Mouse (Mus musculus): ENCODE results near the gene Zhx3.
A peak's percentile ranks its signal among the peaks of the same experiment; 100 is the strongest.

Zhx3 gene

DNA sequence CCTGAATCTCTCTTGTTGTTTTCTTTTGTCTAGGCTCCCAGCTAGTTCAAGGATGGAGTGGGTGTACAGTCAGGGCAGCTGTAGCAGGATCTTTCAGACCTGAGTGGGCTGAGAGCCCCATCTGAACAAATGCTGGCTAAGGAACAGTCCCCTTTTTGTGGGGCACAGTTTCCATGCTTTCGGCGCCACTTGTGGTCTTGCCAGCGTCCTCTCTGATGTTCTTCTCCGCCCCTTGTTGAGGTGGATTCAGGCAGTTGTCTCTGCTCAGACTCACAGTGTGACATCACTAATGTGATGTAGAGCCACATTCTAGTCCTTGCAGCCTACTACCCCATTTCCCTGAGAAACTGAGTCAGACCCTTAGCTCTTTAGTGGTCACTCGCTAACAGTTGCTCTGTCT lies 126.2 kb downstream of the Zhx3 start:
- DNase-seq: no peak

DNA sequence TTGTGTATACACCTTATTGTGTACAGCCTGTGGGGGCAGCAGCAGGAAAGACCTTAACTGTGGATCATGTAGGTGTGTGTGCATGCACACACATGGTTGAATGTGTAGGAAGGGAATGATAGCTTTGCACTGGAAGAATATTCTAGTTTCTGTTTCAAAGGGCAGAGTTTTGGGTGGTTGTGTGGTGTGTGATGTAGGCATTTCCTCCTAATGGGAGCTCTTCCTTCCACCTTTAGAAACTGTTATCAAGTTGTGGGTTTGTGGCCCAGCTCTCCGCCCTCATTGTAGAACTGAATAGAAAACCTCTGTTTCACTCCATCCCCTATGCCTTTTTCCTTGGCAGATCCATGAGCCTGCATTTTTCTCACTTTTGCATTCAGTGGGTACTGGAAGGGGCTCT lies 127.3 kb downstream of the Zhx3 start:
- no peak for DNase-seq

DNA sequence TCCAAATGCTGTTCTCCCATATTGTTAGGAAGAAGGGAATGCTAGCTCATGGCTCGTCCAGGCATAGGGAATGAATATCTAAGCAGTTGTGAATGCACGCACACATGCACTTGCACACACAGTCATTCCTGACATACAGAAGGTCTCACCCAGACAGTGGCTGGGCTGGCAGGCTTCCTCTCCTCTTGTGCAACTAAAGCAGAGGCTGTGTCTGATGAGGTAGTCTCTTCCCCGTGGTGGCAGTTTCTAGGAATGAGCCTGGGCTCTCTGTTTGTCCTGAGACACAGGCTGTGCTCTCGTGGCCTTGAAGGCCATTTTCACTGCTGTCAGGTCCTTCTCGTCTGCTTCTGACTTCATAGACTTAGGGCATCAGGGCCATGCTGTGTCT lies 128.0 kb downstream of the Zhx3 start:
- DNase-seq: no peak

DNA sequence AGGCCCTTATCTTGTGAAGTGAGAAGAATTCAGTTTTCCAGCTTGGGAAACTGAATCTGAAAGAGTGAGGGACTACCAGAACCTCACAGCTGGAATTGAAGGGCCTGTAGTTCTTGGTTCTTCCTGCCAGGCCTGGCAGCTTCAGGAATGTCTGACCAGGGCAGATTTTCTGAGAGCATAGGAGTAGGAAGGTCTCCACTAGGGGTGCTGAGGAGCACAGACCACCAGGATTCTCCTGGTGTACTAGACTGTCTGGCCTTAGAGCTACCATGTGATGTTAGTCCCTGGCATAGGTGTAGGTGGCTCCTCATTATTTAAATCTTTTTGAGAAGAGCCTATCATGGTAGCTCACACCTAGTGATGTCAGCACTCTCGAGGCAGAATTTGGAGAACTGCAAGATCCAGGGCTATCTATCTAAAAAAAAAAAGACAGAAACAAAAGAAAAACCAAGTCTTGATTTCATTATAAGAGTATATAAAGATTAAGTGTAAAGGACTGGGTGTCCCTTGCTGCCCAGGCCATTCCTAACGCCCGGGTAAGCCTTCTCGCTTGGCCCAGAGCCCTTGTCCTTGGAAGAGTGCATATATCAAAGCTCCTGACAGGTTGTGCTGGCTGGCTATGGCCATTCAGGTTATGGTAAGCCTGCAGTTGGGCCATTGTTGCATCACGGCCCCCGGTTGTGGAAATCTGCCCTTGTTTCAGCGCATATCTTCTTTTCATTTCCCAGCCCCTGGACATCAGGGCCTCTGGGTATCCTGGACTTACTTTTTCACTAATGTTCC lies 128.6 kb downstream of the Zhx3 start:
- peak; percentile 82 for DNase-seq

DNA sequence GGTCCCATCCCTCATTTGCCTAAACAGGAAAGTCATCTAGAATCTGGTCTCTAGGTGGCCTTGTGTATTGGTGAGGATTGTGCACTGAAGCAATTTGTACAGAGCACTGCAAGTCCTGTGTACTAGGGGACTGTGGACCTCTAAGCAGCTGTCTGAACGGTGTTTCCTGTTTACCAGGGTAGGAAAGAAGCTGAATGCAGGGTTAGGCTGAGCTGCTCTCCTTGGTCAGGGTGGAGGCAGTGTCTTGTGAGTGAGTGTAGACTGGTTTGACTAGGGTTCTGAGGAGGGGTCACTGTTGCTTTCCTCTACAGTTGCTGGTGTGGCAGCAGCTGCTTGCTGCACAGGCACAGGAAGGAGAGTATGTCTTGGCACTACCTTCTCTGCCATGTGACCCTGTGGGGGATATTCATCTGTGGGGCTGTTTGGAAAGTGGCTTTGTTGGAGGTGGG lies 130.6 kb downstream of the Zhx3 start:
- DNase-seq: no peak

DNA sequence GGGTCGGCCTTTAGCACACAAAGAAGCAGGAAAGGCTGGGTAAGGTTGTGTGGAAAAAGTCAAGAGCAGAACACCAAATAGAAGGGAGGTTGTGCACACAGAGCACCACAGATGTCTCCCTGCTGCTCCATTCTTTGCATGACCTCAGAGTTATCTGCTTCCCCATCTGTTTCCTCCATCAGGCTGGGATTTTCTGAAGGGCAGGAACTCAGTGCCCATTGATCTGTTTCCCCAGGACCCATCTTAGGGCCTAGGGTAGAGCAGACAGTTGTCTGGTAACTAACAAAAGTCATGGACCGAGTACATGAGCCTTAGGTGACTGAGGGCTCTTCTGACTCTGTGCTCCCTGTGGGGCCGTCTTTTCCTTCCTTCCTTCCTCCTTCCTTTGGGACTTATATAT lies 131.2 kb downstream of the Zhx3 start:
- DNase-seq: peak; percentile 56

DNA sequence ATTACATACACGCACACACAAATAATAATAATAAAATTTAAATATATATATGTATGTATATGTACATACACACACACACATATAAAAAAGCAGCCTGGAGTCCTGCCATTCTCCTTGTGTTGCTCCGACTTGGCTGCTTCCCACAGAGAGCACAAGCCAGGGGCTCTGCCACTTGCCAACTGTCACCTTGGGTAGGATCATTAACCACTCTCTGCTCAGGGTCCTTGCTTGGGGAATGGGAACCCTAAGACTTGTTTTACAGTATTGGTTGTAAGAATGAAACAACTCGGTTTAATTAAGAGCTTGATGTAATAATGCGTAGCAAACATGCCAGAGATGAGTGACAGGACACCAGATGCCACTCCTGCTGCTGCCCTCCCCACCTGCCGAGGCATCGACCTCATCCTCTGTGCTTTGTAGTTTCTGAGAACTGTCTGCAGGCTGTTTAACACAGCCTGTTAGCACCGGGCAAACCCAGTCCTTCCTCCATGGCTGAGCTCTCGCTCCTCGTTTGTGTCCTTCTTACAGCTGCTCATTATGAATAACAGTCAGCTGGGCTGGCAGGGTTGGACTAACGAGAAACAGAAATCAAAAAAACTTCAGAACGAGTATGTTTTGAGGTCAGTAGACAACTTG lies 132.2 kb downstream of the Zhx3 start:
- no peak for DNase-seq

DNA sequence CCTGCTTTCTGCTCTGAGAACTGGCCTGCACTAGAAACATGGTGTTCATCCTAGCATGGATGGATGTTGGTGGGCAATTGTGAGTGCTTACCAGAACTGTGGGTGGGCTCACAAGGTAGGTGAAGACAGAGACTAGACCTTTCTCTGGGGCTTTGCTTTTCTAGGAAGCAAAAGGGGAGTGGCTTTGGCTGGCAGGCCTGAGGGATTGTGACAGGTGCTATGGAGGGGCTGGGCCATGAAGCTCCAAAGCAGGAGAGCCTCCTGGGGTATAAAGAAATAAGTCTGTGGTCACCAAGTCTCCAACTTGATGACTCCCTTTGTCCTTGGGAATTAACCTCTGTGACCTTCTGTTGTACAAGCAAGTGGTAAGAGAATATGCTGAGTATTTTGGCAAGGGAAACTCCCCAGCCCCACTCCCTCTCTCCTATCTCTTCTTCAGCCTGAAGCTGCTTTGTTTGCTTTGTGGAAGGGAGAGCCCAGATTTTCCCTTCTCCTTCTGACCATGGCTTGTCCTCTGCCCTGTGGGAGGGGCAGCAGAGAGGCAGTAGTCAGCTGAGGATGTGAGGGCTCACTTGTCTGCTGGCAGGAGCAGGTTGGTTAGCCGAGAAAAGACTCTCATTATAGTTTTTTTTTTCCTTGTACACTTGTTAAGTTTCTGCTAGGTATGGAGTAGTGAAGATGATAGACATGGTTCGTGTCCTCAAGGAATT lies 133.0 kb downstream of the Zhx3 start:
- DNase-seq: peak; percentile 52

DNA sequence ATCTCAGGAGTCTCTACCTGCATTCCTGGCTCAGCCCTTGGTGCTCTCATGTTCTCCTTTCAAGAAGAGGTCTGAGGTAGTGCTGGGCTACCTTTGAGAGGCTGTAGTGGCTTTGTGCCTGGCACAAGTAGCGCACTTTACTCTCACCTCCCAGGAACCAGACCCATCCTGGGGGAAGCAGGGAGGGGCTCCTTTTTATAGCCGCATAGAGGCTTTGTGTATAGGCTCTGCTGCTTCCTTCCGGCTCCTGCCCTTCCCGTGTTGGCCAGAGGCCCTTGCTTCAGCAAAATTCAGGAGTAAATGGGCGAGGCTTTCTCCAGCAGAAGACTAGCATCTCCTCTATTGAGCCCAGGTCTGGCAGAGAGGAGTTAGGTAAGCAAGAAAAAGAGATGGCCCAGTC lies 134.4 kb downstream of the Zhx3 start:
- no peak for DNase-seq

DNA sequence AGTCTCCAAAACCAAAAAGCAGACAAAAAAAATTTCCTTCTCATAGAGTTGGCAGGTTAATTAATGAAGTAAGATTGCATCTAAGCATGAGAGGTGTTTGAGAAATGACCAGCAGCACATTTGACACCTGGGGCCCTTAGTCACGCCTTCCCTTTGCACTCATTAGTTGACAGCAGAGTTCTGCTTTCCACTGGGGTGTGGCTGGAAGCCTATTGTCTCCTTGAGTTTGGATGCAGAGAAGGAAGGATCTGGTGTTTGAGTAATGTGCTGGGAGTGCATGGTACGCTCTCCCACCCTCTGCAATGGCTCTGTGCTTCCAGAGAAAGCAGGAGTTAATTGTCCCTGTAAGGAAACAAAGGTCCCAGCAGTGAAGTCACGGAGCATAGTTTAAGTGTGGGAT lies 136.3 kb downstream of the Zhx3 start:
- DNase-seq: no peak

DNA sequence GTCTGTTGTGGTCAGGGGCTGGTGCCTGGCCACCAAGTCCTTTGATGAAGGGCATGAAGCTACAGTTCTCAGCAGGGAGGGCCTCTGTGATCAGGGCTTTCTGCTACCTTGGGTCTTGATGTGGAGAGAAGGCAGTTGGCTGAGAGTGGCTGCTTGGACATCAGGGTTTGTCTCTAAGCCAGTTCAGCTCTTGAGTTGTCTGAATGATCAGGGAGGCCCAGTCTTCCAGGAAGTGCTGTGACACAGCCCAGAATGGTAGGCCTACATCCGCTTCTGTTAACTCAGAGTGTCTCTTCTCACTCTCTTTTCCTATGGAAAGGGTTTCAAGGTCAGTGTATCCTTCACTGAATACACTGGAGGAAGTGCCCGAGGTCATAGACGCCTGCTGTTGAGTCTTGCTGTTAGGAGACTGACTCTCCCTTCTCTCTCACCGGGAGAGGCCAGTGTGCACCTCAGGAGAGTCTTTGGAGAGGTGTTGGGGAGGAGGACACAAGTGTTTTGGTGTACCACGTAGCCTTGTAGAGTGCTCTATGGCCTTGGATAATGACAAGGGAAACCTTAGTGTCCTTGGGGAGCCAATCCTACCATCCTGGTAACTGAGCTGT lies 137.0 kb downstream of the Zhx3 start:
- no peak for DNase-seq

DNA sequence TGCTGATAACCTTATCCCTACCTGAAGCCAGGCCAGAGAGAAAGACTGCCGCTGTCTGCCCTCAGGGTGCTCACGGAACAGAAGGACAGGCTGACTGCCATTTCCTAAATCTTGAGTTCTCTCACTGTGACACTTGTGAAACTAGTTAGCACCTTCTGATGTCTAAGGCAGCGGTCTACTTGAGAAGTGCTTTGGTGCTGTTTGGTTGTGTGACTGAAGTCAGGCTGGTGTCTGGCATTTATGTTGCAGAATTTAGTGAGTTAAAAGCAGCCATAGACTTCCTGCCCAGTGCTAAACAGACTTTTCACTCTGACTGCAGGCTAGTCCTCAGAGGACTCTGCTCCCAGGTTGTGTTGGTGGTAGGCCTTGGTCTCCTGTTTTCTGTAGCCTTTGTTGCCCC lies 138.5 kb downstream of the Zhx3 start:
- no peak for DNase-seq

DNA sequence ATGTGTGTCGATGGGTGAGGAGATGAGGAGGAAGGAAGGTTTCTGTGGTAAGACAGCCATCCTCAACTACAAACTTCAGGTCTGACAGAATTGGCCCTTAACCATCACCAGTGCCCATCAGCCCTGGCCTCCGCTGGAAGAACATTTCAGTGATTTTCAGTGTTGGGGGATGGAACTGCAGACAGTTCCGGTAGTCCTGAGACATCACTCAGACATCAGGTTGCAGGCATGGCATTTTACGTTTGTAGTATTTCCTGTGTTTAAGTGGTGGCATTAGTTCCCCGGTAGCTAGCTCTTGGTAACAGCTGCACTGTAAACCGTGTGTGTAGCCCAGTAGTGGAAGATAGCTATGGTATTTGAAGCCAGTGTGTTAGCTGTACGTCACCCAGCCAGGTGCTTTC lies 139.7 kb downstream of the Zhx3 start:
- DNase-seq: no peak

DNA sequence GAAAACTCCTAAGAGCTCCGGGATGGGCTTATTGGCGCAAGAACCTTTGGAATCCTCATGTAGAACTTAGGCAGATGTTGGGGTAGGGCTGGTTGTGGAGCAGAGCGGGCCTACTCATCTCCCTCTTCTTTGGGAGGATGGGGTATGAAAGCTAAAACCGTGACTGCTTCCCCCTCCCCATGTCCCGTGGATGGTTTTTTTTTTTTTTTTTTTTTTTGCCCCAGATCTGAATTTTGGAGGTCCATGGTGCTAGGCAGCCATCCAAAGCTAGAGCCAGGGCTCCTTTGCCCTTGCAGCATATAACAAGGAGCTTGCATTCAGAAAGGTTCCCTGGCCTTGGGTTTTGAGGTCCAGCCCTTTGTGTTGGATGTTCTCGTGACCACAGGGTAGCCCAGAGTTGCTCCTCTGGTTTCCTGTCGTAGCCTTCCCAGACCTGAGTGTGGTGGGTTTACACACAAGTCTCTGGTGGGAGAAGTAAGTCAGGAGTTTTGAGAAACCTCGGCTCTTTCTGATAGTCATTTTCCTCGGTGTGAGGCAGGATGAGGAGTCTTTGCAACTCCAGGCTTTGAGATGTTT lies 140.3 kb downstream of the Zhx3 start:
- no peak for DNase-seq

DNA sequence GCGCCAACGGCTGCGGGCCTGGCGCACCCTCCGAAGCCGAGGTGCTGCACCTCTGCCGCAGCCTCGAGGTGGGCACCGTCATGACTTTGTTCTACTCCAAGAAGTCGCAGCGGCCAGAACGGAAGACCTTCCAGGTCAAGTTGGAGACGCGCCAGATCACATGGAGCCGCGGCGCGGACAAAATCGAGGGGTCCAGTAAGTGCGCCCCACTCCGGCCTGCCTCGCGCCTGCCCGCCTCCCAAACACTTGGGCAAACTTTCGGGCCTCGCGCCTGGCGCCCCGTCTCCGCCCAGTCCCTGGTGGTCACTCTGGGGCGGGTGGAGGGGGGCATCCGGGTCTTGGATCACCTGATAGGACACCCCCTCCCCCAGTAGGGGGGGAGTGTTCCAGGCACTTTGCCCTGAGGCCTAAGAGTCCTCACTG lies 140.9 kb downstream of the Zhx3 start:
- peak; percentile 86 for DNase-seq

DNA sequence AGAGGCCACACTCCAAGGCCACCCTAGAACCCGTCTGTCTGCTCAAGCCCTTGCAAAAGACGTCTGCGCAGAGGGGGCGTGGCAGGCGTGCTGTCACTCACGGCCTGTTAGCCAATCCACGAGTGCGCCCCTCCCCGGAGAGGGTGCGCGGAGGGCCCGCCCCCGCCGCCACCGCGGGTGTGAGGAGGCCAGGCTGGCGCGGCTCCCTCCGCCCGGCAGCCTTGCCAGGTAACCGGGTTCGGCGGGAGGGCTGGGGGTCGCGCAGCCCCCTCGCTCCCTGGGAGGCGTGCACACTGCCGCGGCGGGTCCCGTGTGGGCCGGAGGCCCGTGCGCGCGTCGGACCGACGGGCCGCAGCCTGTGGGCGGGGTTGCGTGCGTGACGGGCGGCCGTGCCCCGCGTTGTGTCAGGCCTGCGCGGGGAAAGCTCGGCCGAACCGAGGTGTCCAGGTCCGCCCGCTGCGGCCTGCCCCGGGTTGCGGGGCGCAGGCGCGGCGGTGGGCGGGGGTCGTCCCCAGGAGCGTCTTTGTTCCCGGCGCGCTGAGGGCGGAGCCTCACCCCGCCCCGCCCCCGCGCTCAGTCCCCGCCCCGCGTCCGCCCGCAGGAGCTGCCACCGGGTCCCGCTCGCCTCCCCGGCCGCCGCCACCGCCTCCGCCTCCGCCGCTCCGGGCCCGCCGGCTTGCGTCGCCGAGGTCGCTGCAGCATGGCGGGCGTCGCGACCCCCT lies 141.5 kb downstream of the Zhx3 start, which contains the start of gene Plcg1:
Gene Plcg1 (plus strand): TSS at position 184 of the 722 bp plus-strand sequence.
- peak; percentile 97 for DNase-seq

DNA sequence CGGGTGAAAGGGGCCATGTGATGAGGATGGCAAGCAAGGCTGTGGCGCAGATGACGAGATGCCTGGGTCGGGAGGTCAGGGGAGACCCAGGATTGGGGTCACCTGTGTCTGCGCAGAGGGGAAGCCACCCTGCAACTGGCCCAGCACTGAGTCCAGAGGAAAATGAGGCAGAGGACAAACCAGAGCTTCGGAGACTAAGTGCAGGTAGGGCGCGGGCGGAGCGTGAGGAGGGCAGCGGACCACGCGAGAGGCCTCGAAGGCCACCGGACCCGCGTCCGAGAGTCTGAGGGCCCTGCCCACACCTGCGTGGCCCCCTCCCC lies 142.0 kb downstream of the Zhx3 start:
- no peak for DNase-seq

DNA sequence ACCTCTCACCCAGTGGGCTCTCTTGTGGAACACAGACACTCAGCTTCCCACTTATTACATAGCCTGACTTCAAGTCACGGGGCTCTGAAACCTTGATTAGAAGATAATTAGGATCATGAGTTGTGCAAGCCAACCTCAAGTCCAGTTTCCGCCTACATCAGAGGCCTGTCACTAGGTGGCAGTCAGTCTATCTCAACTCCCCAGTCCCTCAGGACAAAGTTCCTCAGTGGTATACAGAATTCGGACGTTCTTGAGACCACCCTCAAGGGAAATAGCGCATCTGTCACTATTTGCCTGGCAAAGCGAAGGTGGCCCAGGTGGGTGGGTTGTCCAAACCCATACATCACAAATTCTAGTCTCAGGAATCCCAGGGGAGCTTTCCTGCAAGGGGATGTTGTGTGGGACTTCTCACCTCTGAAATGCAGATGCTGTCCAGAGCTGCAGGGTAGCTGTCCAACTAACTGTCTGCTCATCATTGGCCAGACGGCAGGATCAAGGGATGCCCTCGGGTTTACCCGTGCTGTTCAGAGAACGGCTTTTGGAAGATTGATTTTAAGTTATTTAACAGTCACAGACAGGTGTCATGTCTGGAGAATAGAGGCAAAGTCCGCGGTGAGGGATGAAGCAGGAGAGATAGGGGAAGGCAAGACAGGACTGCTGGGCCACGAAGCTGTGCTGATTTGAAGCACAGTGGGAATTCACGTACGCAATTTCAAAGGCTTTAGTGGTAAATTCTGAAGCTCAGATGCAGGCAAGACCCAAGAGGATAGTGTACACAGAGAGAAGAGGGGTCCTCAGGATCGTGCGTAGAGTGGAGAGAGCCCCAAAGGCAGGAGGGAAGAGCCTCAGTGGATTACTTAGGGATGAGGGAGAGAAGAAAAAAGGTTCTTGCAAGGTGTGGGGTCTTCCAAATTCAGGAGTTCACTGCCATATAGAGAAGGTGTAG lies 142.7 kb downstream of the Zhx3 start:
- DNase-seq: peak; percentile 63

DNA sequence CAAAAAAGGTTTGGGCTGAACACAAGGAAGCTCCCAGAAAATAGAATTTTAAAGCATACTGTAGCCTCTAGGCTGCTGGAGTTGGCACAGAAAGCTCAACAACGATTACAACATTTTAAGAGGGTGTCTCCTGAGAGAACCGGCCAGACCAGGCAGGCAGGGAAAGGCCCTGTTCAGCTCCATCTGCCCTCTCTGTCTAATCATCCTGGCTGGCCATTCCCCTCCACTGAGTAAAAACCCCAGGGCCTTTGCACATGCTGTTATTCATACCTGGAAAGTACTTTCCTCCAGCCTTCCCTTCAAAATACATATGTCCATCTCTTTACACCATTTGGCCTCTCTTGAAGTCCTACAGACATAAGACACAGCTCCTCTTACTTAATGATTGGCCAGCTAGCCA lies 143.4 kb downstream of the Zhx3 start:
- DNase-seq: no peak

DNA sequence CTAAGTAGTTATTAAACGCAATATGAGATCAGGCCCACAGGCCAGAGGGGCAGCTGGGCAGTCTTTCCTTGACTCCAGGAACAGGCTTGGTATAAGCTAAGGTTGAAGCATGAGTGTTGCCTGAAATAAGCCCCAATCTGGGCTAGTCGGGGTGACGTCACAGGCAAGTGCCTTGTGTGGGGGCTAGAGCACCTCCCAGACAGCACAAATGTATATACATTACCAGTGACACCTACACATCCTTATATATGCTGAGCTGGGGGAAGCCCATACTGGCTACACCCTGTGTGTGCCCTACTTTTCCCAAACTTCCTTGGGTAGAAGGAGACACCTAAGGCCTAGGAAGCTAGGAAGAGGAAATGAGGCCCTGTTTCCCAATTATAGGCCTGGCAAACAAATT lies 143.8 kb downstream of the Zhx3 start:
- no peak for DNase-seq
